Mouse (Mus musculus) thymus, postnatal 4 days (tissue): ENCODE results near the gene Eif4a2.

ENCODE experiments used
- DNase-seq: peaks from one replicate; pipeline ENCODE4 v3.0.0; 2021

Gene Eif4a2

DNA sequence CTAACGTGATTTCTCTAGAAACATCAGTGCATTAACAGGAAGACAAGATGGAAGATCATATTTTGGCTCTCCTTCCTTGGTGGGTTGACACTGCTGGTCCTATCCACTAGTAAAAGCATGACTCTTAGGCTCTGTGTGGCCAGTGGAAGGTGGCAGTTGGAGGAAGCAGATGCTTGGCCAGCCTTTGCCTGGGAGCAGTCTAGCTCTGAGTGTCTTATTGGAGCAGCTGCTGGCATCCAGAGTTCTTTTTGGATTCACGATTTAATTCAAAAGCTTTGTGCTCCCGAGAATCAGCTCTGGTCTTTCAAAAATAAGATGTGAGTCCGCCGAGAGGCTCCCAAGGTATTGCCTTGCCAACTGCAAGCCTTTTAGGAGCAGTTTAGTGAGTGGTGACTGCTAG lies 38.0 kb downstream of the Eif4a2 start:
- no peak for DNase-seq

DNA sequence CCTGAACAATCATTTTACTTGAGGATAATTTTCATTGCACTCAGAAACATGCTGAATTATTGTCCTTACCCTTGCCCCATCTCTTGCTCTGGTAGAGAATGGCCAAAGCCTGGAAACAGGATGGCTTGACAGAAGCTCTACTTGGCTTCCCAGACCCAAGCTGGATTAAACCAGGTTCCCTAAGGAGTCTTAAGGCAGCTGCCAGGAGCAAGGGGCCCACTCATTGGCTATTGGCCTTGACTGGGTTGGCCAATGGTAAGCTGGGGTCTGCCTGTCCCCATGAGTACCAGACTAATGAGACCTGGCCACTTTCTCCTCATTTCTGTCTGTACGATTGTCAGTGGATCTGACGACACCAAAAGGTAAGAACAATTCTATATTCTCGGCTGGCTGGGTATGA lies 39.0 kb downstream of the Eif4a2 start, which contains the start of gene Adipoq:
Gene Adipoq (plus strand): TSS at position 257 of the 400 bp plus-strand sequence.
- DNase-seq = no peak

GRCm38 (mm10) chr16:23148936-23149335 lies 41.7 kb downstream of the Eif4a2 start:
- DNase-seq = no peak

GRCm38 (mm10) chr16:23149396-23149795 lies 42.2 kb downstream of the Eif4a2 start:
- DNase-seq = no peak

DNA sequence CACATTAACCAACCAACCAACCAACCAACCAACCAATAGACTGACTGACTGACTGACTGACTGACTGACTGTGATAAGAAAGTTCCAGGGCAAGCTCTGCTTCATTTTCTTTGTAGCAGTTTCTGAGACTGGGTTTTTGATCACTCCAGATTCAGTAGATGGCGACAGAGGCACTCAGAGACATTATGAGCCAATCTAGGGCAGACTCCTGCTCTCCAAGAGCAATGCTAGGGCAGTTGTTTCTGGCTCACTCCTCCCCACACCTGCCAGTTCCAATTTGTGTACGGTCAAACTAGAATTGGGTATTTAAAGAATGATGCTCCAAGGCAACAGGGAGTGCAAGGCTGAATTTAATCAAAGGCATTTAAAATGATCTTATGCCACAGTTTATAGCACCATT lies 44.2 kb downstream of the Eif4a2 start:
- peak; percentile 43 for DNase-seq

DNA sequence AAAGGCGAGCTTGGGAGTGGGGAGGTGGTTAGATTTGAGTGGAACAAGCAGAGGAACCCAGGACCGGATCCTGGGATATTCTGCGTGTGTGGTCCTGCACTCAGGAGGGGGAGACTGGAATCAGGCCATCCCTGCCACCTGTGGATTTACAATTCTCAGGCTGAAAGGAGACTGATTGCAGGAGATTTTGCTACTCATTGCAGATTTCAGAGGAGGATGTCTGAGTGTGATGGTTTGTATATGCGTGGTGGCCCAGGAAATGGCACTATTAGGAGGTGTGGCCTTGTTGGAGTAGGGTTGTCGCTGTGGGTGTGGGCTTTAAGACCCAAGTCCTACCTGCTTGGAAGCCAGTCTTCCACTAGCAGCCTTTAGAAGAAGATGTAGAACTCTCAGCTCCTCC lies 47.0 kb downstream of the Eif4a2 start:
- no peak for DNase-seq

DNA sequence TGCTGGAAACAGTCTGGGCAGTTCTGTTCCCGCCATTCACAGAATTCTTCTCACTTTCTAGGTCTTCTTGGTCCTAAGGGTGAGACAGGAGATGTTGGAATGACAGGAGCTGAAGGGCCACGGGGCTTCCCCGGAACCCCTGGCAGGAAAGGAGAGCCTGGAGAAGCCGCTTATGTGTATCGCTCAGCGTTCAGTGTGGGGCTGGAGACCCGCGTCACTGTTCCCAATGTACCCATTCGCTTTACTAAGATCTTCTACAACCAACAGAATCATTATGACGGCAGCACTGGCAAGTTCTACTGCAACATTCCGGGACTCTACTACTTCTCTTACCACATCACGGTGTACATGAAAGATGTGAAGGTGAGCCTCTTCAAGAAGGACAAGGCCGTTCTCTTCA lies 49.8 kb downstream of the Eif4a2 start:
- no peak for DNase-seq

DNA sequence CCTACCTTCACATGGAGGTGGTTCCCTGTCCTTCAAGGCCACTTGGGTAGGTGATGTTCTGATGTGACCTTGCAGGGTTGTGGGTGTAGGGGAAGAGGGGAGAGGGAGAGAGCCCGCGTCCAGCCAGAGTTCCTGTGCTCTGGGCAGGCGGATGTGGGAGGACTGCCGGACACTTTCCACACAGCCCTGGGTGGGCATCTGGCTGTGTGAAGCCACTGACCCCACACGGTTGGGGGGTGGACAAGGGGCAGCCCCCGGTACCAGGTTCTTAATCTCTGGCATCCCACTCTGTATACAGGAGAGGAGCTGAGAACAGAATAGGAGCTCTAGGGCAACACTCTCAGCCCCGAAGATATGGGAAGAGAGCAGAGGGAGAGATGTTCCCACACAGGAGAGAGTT lies 51.0 kb downstream of the Eif4a2 start:
- DNase-seq = no peak

- DNase-seq = no peak
Measured at GRCm38 (mm10) chr16:23158957-23159356, 51.7 kb downstream of the Eif4a2 start.

DNA sequence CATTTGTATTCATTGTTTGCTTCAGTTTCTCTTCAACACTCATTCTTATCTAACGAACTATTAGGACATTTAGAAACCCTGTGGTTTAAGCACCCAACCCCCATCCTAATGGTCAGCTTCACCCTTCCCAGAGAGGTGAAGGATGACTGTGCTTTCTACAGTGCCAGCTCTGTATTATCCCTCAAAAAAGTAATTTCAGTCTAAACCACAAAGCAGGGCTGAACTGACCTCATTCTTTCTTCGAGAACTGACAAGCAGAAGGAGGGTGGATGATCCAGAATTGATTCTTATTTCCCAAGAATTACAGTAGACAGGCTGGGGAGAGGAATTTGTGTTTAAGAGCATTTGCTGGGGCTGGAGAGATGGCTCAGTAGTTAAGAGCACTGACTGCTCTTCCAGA lies 52.5 kb downstream of the Eif4a2 start:
- no peak for DNase-seq

DNA sequence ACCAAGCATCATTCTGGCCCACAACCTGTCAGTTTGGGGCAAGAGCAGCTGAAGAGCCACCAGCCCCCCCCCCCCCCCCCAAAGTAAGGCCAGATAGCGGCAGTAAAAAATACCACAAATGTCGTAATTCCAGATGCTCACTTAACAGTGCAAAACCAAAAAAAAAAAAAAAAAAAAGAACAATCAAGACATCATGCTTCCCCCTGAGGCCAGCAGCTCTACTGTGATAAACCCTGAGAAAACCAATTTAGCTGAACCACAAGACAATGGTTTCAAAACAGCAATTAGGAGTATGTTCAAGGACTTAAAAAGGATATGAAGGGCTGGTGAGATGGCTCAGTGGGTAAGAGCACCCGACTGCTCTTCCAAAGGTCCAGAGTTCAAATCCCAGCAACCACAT lies 54.9 kb downstream of the Eif4a2 start:
- no peak for DNase-seq
